Mouse (Mus musculus) bone marrow, adult 2 months (tissue): ENCODE data around the gene Mtfp1.

Experiments
- CTCF ChIP-seq: fragments of 200-500 bp; IDR thresholded peaks from 2 replicates; pipeline ENCODE4 v1.5.1; 2011; ENCODE audit warnings: low read length, control low read depth; ENCODE audit not compliant: control insufficient read depth, insufficient read depth
- POLR2A ChIP-seq: fragments of 200-500 bp; IDR thresholded peaks from 2 replicates; pipeline ENCODE4 v1.6.1; 2011; ENCODE audit warnings: low read depth, mild to moderate bottlenecking, control low read depth, low read length, borderline replicate concordance; ENCODE audit not compliant: control insufficient read depth

- TF ChIP-seq POLR2A (no peak), CTCF (no peak)
Measured at GRCm38 (mm10) chr11:4121691-4122090, 26.4 kb upstream of the Mtfp1 start.
